Mouse (Mus musculus) CH12.LX (cell line): ENCODE measurements around the gene Sp100. TPM values are rescaled to one million over a fixed set of nuclear protein-coding genes. Genes with fewer than 3 reads are reported as not detected.
A peak's percentile ranks its signal among the peaks of the same experiment; 100 is the strongest.
"Not testable (repeated sequence)": the region's sequence is repeated elsewhere in the genome, so short reads cannot be mapped to it uniquely, and the experiment has no call there.

Source experiments
- DNase-seq: peaks from one replicate; pipeline ENCODE4 v3.0.0-alpha.2; 2013; ENCODE audit errors: extremely low read depth
- H3K27ac ChIP-seq: 2 replicates; pipeline ENCODE4 v1.5.1; 2012; ENCODE audit warnings: low read depth, mild to moderate bottlenecking, control low read depth, moderate library complexity; ENCODE audit not compliant: insufficient read depth
- H3K27me3 ChIP-seq: replicated peaks from 2 replicates; pipeline ENCODE3; 2012; ENCODE audit warnings: inconsistent platforms
- H3K36me3 ChIP-seq, 2 experiments: replicated peaks in 1 of 2; 2 replicates each; pipeline versions ENCODE3 to v1.6.1; 2012; ENCODE audit warnings: inconsistent platforms in 1 of 2, low read length in 1 of 2, mild to moderate bottlenecking in 1 of 2, mixed read lengths in 1 of 2, moderate library complexity in 1 of 2; ENCODE audit not compliant: control insufficient read depth in 1 of 2, insufficient read depth in 1 of 2
- H3K4me1 ChIP-seq, 2 experiments: 2 replicates each; pipeline ENCODE4 v1.6.1; 2012; ENCODE audit warnings: inconsistent platforms in 1 of 2, moderate library complexity in 1 of 2; ENCODE audit not compliant: insufficient read depth in 2 of 2, control insufficient read depth in 1 of 2
- H3K4me2 ChIP-seq: 2 replicates; pipeline ENCODE4 v1.6.1; 2012; ENCODE audit warnings: low read depth, mild to moderate bottlenecking, control low read depth; ENCODE audit not compliant: poor library complexity, insufficient read depth, severe bottlenecking
- H3K4me3 ChIP-seq, 3 experiments: fragments of 150-350 bp in 1 of 3; sonication (generic) in 1 of 3; replicated peaks in 1 of 3; 2 replicates each; pipeline versions ENCODE3 to v1.5.1; 2011 to 2012; ENCODE audit warnings: low read depth in 2 of 3, low read length in 2 of 3, mild to moderate bottlenecking in 2 of 3, moderate library complexity in 2 of 3, control low read depth in 1 of 3, improper control_type of control experiment in 1 of 3, inconsistent platforms in 1 of 3, mixed read lengths in 1 of 3; ENCODE audit not compliant: poor library complexity in 1 of 3
- H3K79me2 ChIP-seq: replicated peaks from 2 replicates; pipeline ENCODE4 v1.6.1; 2012; ENCODE audit warnings: mild to moderate bottlenecking, moderate library complexity; ENCODE audit not compliant: control insufficient read depth, poor library complexity, insufficient read depth, severe bottlenecking; ENCODE audit errors: extremely low read depth
- H3K9ac ChIP-seq: 2 replicates; pipeline ENCODE4 v1.6.1; 2012; ENCODE audit warnings: low read depth, mild to moderate bottlenecking, control low read depth, moderate library complexity; ENCODE audit not compliant: insufficient read depth
- H3K9me3 ChIP-seq: replicated peaks from 2 replicates; pipeline ENCODE3; 2012; ENCODE audit warnings: low read length, inconsistent platforms, mixed read lengths
- dilution Hi-C: fragments of 300-500 bp; cut with MboI; formaldehyde crosslinking; loops from 2 replicates; pipeline ENCODE4 v1.14.3; 2020; ENCODE audit warnings: low sequenced_read_pairs; ENCODE audit not compliant: extremely low pct_unique_long_range_greater_than_20kb, extremely low pct_ligation_motif_present
- in situ Hi-C: fragments of 300-500 bp; cut with MboI; formaldehyde crosslinking; loops from 3 replicates; pipeline ENCODE4 v1.14.3; 2019; ENCODE audit warnings: low sequenced_read_pairs, low pct_ligation_motif_present, low pct_unique_long_range_greater_than_20kb, mixed read lengths
- polyA plus RNA-seq: library from polyadenylated mRNA; unstranded; fragments of >175 nt; gene quantifications from 2 replicates; pipeline ENCODE4 v1.2.1, GENCODE M21; 2012; ENCODE audit warnings: low read depth; ENCODE audit not compliant: insufficient read length
- total RNA-seq, 2 experiments: library from RNA; depleted of rRNA; stranded (reverse); fragments of 300-350 nt in 1 of 2; fragments of >200 nt in 1 of 2; gene quantifications; 2 replicates each; pipeline ENCODE4 v1.2.3; 2012 to 2014

Sp100 gene
- total and polyA plus RNA-seq, 3 experiments = 24.7 to 74.0 (median 59.5) TPM

DNA sequence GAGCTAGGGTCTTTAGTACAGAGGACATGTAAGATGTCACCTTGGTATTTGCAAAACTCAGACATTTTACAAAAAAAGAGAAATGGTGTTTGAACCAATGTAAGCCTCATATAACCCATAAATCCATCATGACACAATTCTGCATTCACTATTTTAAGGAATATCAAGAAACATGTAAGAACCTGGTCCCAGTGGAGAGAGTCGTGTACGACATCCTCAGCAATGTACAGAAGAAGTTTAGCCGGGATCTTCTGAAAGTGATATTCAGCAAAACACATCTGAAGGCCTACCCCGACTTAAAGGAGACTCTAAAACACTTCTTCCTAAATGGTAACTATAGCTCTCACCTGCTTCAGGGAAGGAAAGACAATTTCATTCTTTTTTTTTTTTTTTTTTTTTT lies 39.2 kb upstream of the Sp100 start:
- H3K9me3 ChIP-seq, H3K27ac ChIP-seq, DNase-seq, dilution Hi-C loops, H3K9ac ChIP-seq, H3K27me3 ChIP-seq, H3K4me3 ChIP-seq, in situ Hi-C loops, H3K4me2 ChIP-seq, H3K79me2 ChIP-seq: not testable (repeated sequence)
- Histone ChIP-seq H3K4me1 (peaks cover 0 to 14% of the 10 kb centered on the region in 2 experiments; a peak in 1 of 4 replicates), H3K36me3 (peaks cover 4 to 15% of the 10 kb centered on the region in 2 experiments)

GRCm38 (mm10) chr1:85615096-85615495 lies 34.7 kb upstream of the Sp100 start:
- DNase-seq, H3K4me2 ChIP-seq, H3K27ac ChIP-seq, H3K9ac ChIP-seq, H3K27me3 ChIP-seq, H3K79me2 ChIP-seq, H3K9me3 ChIP-seq, H3K4me3 ChIP-seq, dilution Hi-C loops, in situ Hi-C loops: not testable (repeated sequence)
- peaks cover 2 to 35% of the 10 kb centered on the region in 2 experiments; a peak in 3 of 4 replicates for H3K4me1 ChIP-seq
- peaks cover 8 to 15% of the 10 kb centered on the region in 2 experiments for H3K36me3 ChIP-seq

GRCm38 (mm10) chr1:85615819-85616218 lies 34.0 kb upstream of the Sp100 start:
- H3K4me3 ChIP-seq, H3K27ac ChIP-seq, in situ Hi-C loops, DNase-seq, H3K9me3 ChIP-seq, H3K4me2 ChIP-seq, H3K79me2 ChIP-seq, H3K27me3 ChIP-seq, H3K9ac ChIP-seq, dilution Hi-C loops: not testable (repeated sequence)
- Histone ChIP-seq H3K36me3 (peaks cover 10 to 11% of the 10 kb centered on the region in 2 experiments), H3K4me1 (peaks cover 2 to 38% of the 10 kb centered on the region in 2 experiments; a peak in 3 of 4 replicates)

DNA sequence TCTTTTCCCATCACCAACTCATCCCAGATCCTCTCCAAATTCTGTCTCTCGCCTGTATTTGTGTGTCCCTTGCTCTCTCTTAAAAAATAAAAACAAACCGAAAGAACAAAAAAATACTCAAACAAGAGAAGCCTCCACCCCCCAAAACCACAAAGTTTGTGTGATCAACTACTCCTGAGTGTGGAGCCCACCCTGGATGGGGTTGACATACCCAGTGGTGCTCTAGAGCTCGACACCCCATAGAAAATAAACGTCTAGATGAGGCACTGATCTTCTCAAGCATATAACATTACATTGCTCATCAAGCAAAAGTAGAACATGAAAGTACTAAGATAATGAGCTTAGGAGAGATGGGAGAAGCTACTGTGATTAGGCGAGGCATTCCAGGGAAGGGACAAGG lies 32.6 kb upstream of the Sp100 start:
- Histone ChIP-seq H3K4me1 (peaks cover 2 to 33% of the 10 kb centered on the region in 2 experiments; a peak in 3 of 4 replicates), H3K4me2 (peak overlapping the region; percentile 50; the same call in 1 of the 2 replicates), H3K9ac (0 out of 2 replicates have a peak overlapping the region, but pooled peaks have one; percentile 39)
- H3K27me3 ChIP-seq, H3K36me3 ChIP-seq, in situ Hi-C loops, H3K4me3 ChIP-seq, H3K27ac ChIP-seq, DNase-seq, dilution Hi-C loops, H3K79me2 ChIP-seq, H3K9me3 ChIP-seq: not testable (repeated sequence)

- H3K4me2 ChIP-seq, H3K27me3 ChIP-seq, in situ Hi-C loops, H3K4me3 ChIP-seq, H3K9ac ChIP-seq, dilution Hi-C loops, H3K9me3 ChIP-seq, H3K79me2 ChIP-seq, H3K27ac ChIP-seq: not testable (repeated sequence)
- Histone ChIP-seq H3K4me1 (peaks cover 2 to 31% of the 10 kb centered on the region in 2 experiments; a peak in 3 of 4 replicates), H3K36me3 (peaks cover 8 to 12% of the 10 kb centered on the region in 2 experiments)
- peak; percentile 38 for DNase-seq
These were observed 31.1 kb upstream of the Sp100 start for GRCm38 (mm10) chr1:85618689-85619088.
